Mouse (Mus musculus) adrenal gland, postnatal 36 days (tissue): ENCODE measurements around the gene Ube3c. TPM values are rescaled to one million over a fixed set of nuclear protein-coding genes. Genes with fewer than 3 reads are reported as not detected.
"Not testable (repeated sequence)": the region's sequence is repeated elsewhere in the genome, so short reads cannot be mapped to it uniquely, and the experiment has no call there.

ENCODE experiments used
- DNase-seq, 2 experiments: peaks; one replicate each; pipeline ENCODE4 v3.0.0; 2021; ENCODE audit warnings: mixed read lengths in 1 of 2
- long read RNA-seq, 2 experiments: library from polyadenylated mRNA; stranded (forward); transcript quantifications; one replicate each; pipeline ENCODE4 v2.0.0; 2021; ENCODE audit warnings: borderline sequencing depth in 2 of 2
- total RNA-seq, 2 experiments: library from RNA; stranded (reverse); gene quantifications; 2 replicates each; pipeline ENCODE4 v1.2.3; 2021

Ube3c gene
- 10 to 100 TPM; 49.1 to 61.5 TPM for total RNA-seq
- long read RNA-seq, experiment 1, full-length matches to known transcripts = 22 of 35 reads
- long read RNA-seq, experiment 1, partial matches to known transcripts = 9 of 35 reads
- long read RNA-seq, experiment 1, other reads (novel, unspliced or antisense) = 4 of 35 reads
- long read RNA-seq, experiment 2, full-length matches to known transcripts = 5 of 7 reads
- long read RNA-seq, experiment 2, partial matches to known transcripts = 0 of 7 reads
- long read RNA-seq, experiment 2, other reads (novel, unspliced or antisense) = 2 of 7 reads

GRCm38 (mm10) chr5:29568848-29569377 is at the start of gene Ube3c:
TSS of gene Ube3c (plus strand) at chr5:29569242.
- peak; percentile 99 for DNase-seq

GRCm38 (mm10) chr5:29560111-29560510 is 8.9 kb upstream of the Ube3c start:
- DNase-seq = peak; percentile 7 to 29

GRCm38 (mm10) chr5:29560667-29561066 is 8.4 kb upstream of the Ube3c start:
- no peak for DNase-seq

- DNase-seq = peak; percentile 66 to 70
Observed at GRCm38 (mm10) chr5:29569378-29570280, 587 bp downstream of the Ube3c start.

- not testable (repeated sequence) for DNase-seq
Observed at GRCm38 (mm10) chr5:29574286-29574685, 5.2 kb downstream of the Ube3c start.

- DNase-seq = no peak
Observed at GRCm38 (mm10) chr5:29575085-29575484, 6.0 kb downstream of the Ube3c start.

GRCm38 (mm10) chr5:29577795-29578631 is 9.0 kb downstream of the Ube3c start:
- no peak for DNase-seq

- no peak for DNase-seq
Observed at GRCm38 (mm10) chr5:29583880-29584595, 15.0 kb downstream of the Ube3c start.

- not testable (repeated sequence) for DNase-seq
Observed at GRCm38 (mm10) chr5:29592161-29592560, 23.1 kb downstream of the Ube3c start.

GRCm38 (mm10) chr5:29606546-29606945 is 37.5 kb downstream of the Ube3c start:
- DNase-seq = no peak

- no peak for DNase-seq
Observed at GRCm38 (mm10) chr5:29625610-29626009, 56.6 kb downstream of the Ube3c start.

- no peak for DNase-seq
Observed at GRCm38 (mm10) chr5:29629941-29630340, 60.9 kb downstream of the Ube3c start.

GRCm38 (mm10) chr5:29631711-29632110 is 62.7 kb downstream of the Ube3c start:
- DNase-seq = no peak

- no peak for DNase-seq
Observed at GRCm38 (mm10) chr5:29636298-29636697, 67.3 kb downstream of the Ube3c start.

- DNase-seq = no peak
Observed at GRCm38 (mm10) chr5:29636884-29637283, 67.8 kb downstream of the Ube3c start.

- DNase-seq = no peak
Observed at GRCm38 (mm10) chr5:29641124-29641884, 72.3 kb downstream of the Ube3c start.

GRCm38 (mm10) chr5:29651696-29652095 is 82.7 kb downstream of the Ube3c start:
- DNase-seq = no peak

GRCm38 (mm10) chr5:29657590-29658339 is 88.7 kb downstream of the Ube3c start:
- DNase-seq = no peak

- not testable (repeated sequence) for DNase-seq
Observed at GRCm38 (mm10) chr5:29661246-29661645, 92.2 kb downstream of the Ube3c start.

GRCm38 (mm10) chr5:29665391-29665790 is 96.3 kb downstream of the Ube3c start:
- no peak for DNase-seq
